Mouse (Mus musculus) cerebellum, postnatal 4 days (tissue): ENCODE data around the gene Mrps18c.

Experiments used
- DNase-seq, 2 experiments: peaks; one replicate each; pipeline ENCODE4 v3.0.0; 2022; ENCODE audit warnings: low spot score in 2 of 2, mixed read lengths in 1 of 2

Gene Mrps18c

DNA sequence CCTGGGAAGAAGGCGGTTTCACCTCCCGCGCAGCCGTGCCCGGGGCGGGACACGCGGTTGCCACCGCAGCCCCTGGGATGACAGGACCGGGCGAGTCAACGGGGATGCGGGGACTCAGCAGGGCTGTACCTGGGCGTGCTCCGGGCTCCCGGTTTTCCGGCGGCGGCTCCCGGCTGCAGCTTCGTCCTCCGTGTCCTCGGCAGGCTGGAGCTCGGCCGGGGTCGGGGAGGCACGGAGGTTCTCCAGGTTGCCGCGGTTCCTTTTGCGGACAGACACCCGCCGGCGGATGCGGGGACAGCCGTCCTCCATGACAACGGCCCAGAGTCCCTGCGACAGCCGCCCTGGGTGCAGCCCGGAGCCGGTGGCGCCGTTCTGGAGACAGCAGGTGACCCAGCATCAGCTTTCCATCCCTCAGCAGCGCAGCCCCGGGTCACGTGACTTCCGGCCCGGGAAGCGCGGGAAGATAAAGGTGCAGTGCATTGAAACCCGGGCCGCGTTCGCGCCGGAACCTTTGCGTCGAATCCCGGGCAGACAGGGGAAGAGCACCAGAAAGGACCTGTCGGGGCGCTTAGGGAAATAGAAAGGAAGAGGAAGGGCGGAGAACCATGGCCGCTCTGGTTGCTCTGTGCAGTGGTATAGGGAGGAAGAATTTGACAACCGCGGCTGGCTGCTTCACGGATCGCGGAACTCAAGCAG is at the start of gene Mrps18c, which contains the start of gene Helq:
TSS of gene Mrps18c (plus strand) at position 463 of the 696 bp plus-strand sequence.
TSS of gene Helq (minus strand) at position 434 of the 696 bp plus-strand sequence.
- DNase-seq = peak; percentile 85 to 93

DNA sequence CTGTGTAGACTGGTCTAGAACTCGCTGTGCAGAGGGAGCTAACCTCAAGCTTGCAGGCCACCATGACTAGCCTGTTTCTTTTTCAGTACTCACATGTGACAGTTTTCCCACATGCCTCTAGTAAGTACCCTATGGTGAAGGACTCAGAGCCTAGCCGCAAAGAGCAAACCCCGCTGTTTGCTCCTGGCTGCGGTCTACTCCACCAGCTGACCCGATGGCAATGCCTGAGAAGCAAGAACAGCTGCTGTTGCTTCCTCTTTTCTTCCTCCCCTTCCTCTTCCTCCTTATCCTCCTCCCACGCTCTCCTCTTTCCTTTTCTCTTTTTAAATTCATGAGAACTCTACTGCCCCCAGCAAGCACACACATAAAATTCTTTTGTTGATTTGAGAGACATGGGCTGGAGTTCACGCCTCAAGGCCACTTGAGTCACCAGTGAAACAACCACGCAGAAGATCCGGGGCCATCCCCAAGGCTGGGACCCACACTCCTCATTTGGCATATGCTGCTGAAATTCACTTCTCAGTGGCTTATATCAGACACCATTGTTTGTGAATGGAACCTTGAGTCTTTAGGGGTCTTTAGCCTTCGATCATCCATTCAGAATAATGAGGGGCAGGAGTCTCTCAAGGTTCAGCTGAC is 47.7 kb upstream of the Mrps18c start:
- DNase-seq = no peak

DNA sequence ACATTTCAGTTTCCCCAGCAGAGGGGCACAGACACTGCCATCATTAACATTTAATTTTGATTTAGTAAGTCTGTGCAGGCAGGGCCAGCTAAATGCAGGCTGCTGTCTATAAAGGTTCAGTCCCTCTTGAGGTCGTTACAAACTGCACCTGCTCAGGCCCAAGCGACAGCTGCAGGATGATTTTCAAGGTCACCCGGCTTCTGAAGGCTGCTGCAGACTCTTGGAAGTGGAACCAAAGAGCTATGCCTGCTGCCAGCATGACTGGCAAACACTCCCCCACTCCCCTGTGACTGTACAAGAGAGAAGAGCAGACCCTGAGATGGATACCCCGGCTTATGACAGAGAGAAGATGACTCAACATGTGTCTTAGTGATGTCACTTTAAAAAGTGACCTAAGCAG is 46.8 kb upstream of the Mrps18c start:
- no peak for DNase-seq

DNA sequence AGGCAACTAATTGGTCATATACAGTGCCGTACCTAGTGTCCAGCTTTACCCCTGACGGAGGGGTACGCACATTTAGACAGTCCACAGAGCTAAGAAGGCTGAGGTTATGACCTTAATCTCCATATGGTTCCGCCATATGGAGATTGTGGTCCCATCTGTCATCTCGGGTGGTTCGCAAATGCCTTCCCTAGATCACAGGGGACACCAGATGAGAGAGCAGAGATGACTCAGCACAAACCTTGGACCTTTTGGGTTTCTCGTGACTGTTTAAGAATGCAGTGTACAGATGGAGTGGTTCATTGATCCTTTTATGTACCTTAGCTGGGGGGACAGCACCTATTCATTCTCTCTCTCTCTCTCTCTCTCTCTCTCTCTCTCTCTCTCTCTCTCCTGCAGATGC is 45.0 kb upstream of the Mrps18c start:
- no peak for DNase-seq

DNA sequence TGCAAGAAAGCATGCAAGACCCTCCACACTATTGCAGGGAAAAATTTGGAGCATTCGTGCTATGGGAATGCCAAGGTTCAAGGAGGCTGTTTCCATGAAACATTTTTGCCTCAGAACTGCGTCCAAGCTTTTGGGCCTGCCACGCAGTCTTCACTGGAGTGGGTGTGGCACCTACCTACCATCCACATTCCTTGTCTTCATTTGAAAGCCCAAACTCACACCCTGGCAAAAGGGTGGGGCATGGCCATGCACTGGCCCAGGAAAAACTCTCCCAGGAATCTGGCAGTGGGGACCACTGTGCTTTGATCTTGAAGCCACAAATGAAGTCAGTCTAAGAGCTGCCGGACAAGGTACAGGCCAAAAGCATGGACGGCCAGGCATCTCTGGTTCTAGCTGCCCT is 40.3 kb upstream of the Mrps18c start:
- no peak for DNase-seq

DNA sequence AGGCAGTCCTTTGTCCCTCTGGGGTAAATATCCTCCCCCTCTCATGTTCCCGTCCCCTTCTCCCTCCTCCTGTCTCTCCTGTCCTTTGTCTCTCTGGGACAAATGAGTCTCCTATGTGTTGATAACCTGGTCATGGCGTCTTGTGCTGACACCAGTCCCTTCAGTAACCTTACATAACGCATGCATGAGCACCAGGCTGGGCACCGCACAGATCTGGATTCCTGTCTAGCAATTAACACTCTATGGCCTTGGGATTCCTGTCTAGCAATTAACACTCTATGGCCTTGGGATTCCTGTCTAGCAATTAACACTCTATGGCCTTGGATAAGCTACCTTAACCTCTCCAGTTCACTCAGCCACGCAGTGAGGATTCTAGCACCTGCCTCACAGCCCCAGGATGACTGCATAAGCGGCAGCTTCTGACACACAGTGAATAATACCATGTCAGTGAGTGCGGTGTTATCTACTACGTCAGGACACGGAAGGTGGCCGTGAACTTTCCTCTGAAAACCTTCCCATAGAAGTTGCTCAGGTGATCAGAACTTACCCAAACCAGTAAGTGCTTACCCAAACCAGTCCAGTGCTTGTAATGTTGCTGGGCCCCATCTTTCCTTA is 38.3 kb upstream of the Mrps18c start:
- no peak for DNase-seq

DNA sequence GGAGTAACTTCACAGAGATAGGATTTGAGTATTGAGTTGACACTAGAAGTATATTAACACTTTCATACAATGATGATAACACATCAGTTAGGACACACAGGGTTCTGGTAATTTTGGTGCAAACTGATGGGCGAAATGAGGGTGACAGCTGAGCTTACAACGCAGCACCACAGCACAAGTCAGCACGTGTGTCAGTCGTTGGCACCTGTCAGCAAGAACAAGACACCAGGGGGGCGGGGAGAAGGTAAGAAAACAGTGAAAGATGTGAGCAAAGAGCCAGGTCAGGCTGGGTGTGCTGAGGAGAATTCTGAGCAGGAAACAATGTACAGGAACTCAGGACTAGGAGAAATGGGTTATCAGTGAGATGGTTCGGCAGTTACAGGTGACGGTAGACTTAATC is 36.7 kb upstream of the Mrps18c start:
- DNase-seq = no peak

DNA sequence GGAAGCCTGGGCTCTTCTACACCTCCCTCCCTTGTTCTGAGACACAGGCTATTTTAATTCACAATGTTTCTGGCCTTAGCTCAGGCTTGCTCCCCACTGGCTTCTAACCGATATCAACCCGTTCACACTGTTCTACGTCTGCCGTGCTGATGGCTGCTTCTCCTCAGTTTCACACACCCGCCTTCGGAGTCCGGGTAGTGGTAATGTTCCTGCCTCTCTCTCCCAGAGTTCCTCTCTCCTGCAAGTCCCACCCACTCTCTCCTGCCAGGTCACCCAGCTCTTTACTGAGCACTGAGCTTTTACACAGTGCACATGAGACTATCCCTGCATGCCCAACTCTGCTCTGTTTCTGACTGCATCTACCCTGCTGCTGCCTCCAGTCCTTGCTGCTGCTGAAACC is 32.4 kb upstream of the Mrps18c start:
- DNase-seq = no peak

DNA sequence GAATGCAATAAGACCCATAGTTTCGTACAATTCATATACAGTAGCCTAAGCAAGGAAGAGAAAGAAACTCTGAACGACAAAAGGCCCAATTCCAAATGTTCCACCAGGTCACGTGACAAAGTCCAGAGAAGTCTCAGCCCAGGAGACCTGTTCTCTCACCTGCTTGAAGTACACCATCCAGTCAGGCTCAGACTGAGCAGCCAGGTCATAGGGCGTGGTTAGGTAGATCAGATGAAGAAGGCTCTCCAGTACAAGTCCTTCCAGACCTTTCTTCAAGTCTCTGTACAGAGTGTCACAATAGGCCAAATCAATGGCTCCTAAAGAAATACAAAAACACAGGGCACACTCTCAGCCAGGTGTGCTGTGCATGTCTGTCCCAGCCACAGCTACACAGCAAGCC is 26.9 kb upstream of the Mrps18c start:
- no peak for DNase-seq

DNA sequence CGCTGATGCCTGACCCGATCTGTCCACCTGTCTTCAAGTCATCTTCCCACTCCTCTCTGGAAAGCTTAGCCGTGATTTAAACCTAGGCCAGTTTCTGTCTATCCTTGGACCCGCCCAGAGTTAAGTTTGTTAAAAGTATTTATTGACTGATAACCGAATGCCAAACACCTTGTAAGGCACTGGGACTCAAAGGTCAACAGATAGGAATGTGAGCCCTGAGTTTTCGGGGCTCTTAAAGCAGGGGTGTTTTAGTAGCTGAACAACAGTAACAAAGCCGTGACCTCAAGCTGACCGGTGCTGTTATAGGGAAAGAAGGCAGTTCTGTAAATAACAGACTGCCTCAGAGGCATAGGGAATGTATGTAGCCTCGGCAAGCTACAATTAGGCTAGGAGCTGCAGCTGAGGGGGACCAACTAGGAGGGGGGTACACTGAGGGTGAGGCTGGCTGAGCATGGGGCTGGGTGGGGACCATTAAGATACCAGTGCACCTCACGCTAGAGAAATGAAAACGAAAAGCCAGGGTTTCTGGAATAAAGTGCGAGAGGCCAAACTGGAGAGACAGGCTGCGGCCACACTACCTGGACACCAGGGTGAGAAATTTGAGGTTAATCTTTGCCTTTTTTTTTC is 22.5 kb upstream of the Mrps18c start:
- DNase-seq = no peak

DNA sequence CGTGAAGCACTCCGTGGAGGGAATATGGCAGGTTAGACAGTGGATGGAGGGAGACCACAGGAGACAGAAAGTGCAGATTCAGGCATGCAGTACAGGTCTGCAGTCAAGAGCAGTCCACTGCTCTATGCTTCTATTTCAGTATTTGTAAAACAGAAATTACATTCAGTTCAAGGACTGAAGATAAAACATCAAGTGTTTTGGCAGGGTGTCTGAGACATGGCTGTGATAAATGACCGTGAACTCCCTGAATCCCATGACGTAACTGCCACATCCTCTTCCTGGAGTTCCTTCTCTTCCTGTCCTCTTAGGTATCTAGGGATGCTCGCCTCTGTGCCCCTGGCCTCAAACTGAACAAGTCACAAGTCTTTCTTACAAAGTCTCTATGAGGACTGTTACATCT is 21.5 kb upstream of the Mrps18c start:
- DNase-seq = no peak

DNA sequence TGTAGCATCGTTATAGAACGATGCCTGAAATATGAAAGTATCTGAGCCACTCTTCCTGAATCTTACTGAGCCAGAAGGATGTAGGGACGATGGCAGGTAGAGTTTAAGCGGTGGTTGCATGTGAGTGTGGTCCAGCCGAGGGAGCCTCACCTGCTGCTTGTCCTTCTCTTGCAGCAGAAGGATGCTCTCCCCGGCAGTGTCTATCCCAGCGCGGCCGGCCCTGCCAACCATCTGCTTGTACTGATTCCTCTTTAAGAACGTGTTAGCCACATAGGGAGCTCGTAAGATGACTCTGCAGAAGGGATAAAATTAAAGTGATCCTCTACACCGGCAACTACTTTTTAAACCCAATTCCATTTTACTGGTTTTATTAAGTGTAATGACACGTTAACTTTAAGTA is 19.4 kb upstream of the Mrps18c start:
- DNase-seq = no peak

DNA sequence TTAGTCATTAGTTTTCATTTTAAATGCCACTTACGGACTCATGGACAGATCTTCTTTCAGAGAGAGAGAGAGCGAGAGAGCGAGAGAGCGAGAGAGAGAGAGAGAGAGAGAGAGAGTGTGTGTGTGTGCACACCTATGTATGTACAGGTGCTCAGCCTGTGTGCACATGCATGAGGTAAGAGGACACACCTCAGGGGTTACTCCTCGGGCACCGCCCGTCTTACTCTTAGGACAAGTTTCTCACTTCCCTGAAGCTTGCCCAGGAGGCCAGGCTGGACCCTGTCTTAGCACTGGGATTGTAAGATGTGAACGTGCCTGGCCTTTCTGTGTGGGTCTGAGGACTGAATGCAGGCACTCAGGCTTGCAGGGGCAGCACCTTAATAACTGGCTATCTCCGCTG is 10.9 kb upstream of the Mrps18c start:
- no peak for DNase-seq

DNA sequence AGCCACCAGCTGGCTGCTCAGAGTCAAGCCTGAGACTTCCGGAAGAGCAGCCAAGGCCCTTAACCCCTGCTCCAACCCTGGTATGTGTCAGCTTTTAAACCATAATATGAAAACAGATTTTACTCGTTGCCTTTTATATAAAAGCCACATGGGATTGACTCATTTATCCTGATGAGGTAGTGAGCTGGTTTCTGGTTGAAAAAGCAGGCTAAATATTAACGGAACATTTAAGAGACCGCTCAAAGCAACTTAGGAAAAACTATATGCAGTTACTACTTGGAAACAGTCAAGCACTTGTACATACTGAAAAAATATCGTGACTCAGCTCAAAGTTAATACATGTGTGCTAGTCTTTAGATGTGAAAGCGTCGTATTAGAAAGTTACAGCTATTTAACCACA is 6.2 kb upstream of the Mrps18c start:
- DNase-seq = no peak

DNA sequence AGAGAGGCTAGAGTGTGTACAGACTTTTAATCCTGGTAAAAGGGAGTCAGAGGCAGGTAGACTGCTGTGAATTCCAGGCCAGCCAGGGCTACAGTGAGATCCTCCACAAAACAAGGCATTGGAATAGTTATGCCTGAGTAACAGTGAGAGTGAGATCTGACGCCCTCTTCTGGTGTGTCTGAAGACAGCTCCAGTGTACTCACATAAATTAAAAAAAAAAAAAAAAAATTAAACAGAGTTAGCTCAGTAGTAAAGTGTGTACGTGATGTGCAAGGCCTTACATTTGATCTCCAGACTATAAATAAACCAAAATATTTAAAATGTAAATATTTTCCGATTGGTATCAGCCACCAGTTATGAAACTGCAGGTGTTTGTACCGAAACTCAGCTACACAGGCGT is 4.3 kb upstream of the Mrps18c start:
- DNase-seq = no peak

DNA sequence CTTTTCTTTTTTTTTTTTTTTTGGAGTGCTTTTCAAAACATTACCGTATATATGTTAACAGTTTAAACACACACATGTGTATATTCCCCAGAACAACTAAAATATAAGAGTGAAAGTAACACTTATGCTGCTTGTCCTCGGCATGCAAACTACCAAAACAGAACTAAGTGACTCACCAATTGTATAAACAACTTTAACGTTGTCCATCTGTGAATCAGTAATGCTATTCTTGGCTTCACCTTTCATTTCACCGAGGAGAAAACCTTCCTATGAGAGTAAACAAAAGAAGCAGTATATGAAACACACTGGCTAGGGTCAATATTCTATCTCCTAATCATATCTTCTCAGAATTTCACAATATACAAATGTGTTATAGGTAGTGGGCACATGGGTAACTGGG is 19.9 kb downstream of the Mrps18c start:
- DNase-seq = no peak

DNA sequence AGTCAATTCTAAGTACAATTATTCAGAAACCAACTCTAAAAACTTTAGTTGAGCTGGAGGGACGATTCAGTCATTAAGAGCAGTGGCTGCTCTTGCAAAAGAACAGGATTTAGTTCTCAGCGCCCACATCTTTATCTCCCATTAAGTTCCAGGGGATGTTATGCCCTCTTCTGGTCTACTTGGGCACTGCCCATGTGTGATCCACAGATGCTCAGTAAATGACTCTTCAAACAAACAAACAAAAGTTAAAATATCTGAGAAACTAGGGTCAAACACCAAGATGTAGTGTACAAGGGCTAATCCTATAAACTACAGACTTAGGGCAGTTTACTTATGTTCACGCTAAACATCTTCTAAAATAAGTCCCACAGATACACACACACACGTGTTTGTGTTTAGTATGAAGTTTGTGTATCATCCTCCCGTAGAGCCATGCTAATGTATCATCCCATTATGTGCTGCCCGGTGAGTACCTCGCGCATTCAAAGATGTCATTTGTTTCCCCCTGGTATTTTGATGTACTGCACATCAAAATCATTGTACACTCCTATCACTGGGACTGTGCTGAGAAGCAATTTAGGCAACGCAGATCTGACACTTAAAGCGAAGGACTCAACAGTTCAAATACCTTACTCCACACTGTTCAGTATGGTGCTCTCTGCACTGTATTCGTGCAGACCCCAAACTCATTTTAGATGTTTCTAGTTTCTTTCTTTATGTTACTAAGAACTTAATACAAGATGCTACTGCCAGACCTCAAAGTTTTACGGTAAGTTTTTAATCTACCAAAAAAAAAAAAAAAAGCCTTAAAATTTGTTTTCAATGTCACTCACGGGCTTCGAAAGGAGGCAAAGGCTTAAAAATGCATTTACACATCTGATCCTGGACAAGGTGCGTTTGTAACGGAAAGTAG is 21.4 kb downstream of the Mrps18c start:
- DNase-seq = no peak

DNA sequence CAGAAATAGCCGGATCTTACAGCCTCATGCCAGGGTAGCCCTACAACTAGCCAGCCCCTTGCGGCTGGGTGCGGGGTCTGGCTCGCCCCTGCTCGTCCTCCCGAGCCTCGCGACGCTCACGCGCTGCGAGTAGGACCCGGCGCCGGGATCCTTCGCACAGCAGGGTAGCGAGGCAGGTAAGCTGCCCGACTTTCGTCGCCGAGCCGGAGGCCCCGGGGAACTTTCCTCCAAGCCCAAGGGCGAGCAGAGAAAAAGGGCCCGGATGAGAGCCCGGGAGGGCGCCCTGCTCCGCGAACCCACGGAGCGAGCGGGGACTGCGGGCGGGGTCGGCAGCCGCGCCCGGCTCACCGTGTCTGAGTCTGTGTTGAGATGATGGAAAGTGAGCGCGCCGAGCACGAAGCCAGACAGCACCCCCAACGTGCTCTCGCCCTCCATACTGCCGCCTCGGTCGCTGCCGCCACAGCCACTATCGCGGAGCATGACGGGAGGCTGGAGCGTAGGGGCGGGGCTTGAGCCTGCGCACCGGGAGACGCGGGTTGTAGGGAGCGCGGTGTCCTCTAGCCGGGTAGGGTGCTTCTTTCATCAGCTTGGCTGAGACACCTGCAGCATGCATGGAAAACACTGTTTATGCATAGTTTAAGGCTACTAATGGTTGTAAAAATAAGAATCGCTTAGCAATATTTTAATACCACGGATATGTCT is 22.2 kb downstream of the Mrps18c start, which contains the start of gene Abraxas1:
TSS of gene Abraxas1 (minus strand) at position 483 of the 702 bp plus-strand sequence.
- peak; percentile 56 to 78 for DNase-seq

DNA sequence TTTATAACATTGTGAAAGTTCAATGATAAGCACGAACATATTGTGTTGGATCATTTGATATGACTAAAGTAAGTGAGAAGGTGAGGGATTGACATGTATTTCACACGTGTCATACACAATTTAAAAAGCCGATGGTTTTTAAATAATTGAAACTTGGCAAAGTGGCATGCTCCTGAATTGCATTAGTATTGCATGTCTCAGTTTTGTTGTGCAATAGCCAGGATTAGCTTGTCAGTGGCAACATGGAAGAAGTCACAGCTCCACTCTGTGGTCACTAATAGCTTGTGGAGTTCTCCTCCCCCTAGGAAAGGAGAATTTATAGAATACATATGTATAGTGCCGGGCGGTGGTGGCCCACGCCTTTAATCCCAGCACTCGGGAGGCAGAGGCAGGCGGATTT is 22.9 kb downstream of the Mrps18c start:
- no peak for DNase-seq

DNA sequence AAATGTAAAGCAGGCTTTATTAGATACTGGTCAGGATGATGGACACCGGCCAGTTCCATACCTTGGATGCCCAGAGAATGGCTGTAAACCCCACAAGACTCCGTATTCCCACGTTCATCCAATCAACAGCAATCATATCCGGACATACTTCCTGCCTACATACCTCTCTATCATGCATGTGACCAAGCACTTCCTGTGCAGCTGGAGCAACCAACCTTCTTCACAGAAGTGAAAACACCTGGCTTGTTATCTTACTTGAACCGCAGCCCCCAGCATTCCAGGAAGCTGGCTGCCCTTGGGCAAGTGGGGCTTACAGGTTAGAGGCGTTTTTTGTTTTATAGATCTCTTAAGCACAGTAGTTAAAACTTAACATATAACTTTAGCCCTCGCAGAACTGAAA is 24.4 kb downstream of the Mrps18c start:
- DNase-seq = no peak

DNA sequence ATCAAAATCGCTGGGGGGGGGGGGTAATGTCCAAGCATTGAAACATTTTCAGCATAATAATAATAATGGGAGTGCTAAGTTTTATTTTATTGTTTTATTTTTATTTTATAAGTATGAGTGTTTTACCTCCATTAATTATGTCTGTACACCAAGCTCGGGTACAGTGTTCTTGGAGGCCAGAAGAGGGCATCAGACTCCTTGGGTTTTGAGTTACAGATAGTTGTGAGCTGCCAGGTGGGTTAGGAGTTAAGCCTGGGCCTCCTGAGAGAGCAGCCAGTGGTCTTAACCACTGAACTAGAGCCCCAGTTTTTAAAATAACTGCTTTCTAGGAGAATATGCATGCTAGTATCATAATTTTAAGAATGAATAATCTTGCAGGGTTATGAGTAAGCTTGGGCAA is 27.5 kb downstream of the Mrps18c start:
- DNase-seq = no peak
